Mouse (Mus musculus) urinary bladder, postnatal 36 days (tissue): ENCODE measurements at regions not wholly inside any gene's neighbourhood (a gene's known extent, or its start where the extent isn't known, plus 50 kb on each side); places are given as distances from the start of the nearest gene placed in this dataset.
A peak's percentile ranks its signal among the peaks of the same experiment; 100 is the strongest.
"Not testable (repeated sequence)": the region's sequence is repeated elsewhere in the genome, so short reads cannot be mapped to it uniquely, and the experiment has no call there.

Experiments used
- DNase-seq, 2 experiments: peaks; one replicate each; pipeline ENCODE4 v3.0.0; 2022; ENCODE audit warnings: low spot score in 2 of 2, mixed read lengths in 1 of 2

DNA sequence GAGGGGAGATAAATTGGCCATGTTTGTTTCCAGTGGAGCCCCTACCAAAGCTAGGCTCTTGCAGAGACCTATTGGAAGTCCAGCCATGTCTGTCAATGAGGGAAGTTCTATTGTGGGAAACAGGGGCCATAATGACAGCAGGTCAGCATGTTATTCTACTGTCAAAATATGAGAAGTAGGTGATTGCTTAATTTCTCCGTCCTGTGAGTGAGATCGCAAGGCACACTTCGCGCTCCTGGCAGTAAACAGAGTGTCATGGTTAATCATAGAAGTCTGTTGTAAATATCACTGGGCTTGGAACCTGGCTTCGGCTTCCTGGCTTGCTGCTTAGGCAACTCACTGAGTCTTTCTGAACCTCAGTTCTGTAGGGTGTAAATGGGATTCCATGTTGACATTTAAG lies 72.5 kb upstream of the Ccdc122 start:
- DNase-seq: no peak

DNA sequence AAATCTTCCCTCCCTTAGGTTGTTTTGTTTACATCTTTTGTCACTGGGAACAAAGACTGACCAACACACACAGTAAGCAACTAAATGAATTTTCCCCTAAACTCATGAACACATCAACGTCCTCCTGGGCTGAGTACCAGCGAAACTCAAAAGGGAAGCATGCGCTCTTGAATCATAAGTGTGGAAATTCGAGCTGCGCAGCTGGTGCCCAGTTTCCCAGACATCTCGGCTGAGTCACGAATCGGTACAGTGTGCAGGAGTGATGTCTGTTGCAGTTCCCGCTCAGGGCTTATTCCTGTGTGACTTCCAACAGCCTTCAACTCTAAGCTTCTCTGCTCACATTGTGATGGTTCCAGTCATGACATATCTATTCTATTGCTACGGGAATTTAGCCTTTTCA lies 77.7 kb upstream of the Ccdc122 start:
- no peak for DNase-seq

DNA sequence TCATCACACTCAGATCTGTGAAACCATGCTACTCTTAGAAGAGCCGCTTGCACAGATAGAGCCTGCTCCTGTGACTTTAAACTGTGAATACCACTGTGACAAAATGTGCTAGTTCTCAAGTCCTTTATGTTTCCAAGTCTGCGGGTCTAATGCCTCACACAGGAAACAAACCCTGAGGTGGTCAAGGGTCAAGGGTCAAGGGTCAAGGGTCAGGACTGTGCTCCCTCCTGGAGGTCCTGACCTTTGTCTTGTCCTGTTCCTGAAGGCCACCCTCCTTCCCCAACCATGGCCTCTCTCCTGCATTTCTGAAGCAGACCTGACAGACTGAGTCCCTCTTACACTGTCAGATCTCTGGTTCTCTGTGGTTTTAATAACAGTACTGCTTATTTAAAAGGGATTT lies 79.4 kb upstream of the Ccdc122 start:
- DNase-seq: no peak

DNA sequence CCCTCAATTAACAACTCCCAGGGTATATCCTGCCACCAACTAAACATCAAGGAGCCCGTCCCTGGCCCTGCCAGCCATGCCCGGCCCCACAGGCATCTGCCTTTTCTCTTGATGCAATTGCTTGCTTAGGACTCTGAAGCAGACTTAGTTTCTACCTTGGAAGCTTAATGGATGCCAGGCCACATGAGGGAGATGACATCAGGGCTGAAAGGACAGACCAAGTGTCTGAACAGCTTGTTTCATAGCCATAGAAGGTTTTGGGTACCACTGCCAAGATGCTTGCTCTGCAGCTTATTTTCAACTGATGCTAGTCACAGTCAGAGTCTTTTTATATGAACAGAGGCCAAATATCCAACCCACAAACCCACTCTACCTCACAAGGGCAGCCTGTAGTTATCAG lies 83.4 kb upstream of the Ccdc122 start:
- no peak for DNase-seq

DNA sequence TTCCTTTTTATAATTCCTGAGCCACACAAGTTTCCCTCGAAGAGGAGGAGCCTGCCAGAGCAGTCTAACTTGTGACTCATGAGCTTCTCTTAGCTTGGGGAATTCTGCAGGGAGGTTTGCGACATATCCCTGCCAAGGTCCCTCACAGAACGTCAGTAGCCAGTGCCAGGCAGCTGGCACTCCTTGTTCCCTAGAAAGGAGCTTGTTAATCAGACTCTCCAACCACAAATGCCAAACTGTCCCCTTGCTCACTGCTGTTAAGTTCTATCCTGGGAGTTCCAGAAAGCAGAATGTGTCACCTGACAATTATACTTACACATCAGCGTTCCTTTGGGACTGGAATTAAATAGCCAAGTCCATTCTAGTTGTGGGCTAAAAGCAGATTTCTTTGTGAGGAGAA lies 85.1 kb upstream of the Ccdc122 start:
- peak in 1 of 2 experiments; percentile 53 for DNase-seq

DNA sequence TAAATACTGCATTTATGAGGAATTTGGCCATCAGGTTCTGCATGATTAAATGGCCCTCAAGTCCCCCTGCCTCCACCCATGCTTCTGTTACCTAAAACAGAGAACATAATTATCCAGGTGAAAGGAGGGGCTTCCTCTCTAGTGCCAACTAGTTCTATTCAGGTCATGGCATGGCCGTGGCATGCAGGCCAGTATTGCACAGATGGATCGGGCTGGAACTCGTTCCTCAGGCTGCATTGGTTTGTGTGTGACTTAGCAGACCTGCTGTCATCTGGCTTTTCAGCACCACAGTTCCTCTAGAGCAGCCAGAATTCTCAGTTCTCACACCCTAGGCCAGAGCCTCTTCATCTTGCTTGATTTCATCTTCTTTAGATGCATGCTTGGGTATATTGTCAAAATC lies 87.2 kb upstream of the Ccdc122 start:
- peak; percentile 32 to 35 for DNase-seq

DNA sequence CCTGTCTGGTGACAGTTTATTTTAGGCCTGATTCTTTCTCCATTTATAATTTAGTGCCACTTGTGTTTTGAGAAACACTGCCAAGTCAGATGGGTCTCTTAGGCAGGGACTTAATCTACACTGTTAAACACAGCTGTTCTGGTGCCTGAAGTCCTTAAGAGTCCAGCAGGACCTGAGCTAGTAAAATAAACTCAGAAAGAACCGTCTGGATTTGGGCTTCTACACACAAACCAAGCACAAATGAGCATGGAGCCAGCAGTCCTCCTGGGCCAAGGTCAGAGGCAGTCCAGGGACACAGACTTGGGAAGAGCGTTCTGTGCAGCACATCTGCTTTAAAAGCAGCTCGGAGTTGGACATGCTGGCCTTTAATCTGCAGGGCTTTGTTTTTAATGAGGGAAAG lies 87.6 kb upstream of the Ccdc122 start:
- peak; percentile 46 to 53 for DNase-seq

DNA sequence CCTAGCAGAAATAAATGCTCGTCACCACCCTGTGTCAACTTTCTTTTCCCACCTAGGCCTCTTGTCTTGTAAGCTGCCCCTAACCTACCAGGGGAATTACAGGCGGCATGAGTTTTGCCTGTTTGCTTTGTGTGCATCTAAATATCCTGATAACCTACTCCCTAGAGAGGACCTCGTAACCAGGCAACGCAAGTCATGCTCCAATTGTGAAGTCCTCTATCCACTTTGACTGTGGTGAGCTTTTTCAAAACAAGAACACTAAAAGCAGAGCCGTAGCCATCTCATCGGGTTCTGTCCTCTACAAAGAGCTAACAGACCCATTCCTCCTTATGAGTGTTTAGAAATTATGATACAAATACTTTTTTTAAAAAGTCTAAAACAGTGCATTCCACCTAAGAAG lies 88.1 kb upstream of the Ccdc122 start:
- peak in 1 of 2 experiments; percentile 5 for DNase-seq

DNA sequence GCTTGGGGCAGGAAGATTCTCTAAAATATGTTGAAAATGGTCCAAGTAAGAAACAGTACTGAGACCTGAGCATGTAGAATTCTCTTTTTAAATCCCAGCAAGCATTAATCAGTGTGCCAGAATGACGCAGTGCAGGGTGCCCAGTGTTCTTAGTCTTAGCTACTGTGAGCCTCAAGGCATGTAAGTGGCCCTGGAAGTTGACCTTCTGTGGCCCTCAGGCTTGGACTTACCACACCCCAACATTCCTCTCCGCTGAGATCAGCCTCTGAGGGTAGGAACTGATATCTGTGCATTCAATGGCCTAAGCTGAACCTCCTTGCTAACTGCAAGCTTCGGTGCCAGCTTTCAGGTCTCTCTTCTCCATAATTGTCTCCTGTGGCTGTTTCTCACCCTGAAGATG lies 89.4 kb upstream of the Ccdc122 start:
- peak in 1 of 2 experiments; percentile 4 for DNase-seq

DNA sequence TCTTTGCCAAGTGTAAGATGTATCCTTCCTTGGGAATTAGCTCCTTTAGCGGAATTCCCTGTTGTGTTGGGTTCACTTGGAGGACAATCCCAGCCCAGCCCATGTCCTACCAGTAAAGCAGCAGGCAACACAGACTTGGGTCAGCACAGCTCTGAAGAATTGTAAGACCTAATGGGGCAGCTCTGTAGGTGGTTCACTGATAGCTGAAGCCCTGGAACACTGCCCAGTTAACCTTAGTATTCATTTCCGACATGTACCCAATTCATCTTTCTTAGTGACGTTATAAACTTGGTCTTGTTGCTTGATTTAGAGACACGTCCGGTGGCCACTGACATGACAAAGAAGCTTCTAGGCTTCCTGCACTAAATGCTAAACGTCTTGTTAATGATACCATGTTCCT lies 90.9 kb upstream of the Ccdc122 start:
- DNase-seq: no peak

DNA sequence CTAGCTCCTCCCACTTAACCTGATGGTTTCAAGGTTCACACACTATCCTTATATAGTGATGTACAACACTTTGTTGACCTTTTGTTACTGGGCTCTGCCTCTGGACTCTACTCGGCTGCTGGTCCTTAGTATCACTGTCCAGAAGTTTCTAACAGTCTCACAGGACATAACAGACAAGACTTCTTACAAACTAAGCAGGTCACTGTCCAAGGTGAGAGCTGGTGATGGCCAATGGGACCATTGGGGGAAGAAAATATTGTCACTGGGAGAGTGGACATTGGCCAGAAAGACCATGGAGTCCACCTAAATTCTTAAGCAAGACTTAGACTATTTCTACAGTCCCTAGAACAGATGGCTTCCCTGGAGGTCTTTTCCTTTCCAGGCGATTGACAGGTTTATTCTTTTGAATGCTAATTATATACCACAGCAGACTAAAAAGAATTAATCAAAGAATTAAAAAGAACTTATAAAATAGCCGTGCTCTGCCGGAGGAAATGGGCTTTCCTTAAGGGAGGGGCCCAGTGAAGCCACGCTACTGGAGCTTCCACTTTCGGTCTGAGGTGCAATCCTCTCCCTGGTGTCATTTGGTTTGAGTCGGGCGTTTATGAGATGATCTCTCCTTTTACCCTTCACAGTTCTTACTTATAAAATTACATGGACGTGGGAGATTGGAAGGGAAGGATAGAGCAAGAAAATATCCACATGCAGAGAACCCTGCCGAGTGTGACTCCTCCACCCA lies 94.9 kb upstream of the Ccdc122 start:
- DNase-seq: no peak

DNA sequence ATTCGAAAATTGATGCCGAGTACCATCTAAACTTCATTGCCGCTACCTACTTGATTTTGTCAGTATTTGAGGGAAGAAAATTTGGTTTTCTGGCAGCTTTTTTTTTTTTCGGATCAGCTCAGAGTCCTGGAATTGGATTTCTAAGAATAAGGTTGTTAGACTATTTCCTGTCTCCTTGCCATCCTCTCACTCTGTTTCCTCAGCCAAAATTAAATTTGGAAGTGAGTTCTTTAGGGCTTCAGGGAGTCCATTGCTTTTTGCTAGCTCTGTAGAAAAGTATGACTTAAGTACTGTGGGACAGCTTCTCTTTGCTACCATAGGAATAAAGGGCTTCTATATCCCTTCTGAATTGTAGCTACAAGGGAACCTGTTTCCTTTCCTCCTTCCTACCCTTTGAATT lies 96.1 kb upstream of the Ccdc122 start:
- no peak for DNase-seq

DNA sequence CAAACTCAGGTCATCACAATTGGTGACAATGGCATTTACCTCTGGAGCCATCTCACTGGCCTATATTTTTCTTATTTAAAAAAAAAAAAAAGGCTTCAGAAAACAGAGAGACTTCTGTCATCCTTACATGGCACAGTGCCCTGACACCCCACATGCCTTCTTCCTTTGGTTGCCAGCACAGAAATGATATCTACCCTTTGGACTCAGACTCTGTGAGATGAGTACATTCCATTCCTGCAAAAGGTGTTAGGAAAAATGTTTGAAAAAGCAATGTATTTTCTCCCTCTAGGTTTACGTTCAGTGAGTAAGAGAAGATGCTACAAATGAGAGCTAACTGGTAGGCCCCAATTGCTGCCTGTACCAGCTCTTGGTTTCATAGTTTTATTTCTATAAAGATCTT lies 99.9 kb upstream of the Ccdc122 start:
- DNase-seq: no peak

DNA sequence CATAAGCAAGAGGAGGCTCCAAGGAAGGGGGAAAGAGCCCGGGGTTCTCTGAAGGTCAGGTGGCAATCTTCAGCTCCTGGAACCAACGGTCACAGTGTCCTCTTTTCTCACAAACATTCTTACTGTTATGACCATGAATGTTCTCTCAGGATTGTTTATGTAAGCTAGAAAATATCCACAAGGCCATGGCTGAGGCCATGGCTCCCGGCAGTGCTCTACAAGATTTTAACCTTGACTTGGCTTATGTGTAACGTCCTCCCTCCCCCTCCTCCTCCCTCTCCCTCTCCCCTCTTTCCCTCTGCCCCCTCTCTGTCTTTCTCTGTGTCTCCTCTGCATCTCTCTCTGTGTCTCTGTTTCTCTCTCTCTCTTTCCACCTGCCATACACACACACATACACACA lies 100.5 kb upstream of the Ccdc122 start:
- not testable (repeated sequence) for DNase-seq

DNA sequence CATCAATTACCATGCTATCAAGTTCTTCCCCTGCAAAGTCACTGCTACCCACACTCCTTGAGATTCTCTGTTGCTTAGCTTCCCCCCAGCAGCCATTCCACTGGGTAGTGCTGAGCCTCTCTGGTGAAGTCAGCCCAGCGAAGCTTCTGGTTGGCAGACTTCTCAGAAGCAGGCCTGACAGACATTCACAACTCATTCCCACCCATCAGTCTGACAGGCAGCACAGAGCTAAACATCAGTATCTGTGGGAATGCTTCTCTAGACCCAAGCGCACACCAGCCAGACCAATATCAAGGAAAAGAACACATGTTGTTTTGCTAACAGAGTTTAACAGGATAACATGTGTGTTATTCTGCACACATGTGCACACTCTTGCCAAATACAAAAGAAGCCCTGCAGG lies 101.1 kb upstream of the Ccdc122 start:
- no peak for DNase-seq

DNA sequence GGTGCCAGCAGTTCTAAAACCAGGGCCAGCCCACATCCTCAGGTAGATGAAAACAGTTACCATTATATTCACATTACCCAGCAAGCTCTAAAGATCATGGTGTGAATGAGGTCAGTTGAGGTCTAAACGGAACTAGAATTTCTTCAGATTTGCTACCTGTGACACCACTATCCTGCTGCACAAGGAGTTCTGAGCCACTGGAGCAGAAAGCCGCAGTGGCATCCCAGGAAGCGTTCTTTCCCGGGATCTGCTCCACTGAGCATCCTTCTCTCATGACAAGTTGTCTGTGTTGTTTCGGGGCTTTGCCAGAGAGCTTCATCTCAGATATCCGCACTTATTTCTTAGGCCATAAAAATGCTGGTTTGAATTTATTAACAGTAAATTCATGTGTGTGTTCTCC lies 103.7 kb upstream of the Ccdc122 start:
- DNase-seq: no peak

DNA sequence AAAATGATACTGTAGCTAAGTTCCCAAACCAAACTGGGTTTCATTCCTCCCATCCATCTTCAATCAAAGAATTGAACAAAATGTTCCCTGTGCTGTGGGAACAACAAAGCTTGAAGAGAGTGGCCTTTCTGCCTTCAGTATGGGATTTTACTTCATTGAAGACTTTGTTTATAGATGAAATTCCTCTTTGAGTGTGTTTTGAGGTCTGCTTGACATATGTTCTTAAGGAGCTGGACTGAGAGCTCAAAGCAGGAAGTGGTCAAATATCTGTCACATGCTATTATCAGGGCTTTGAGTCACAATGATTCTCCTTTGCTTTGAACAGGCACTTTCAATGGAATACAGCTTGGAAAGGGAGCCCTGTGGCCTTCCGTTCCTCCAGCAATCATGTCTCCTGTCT lies 105.2 kb upstream of the Ccdc122 start:
- no peak for DNase-seq

DNA sequence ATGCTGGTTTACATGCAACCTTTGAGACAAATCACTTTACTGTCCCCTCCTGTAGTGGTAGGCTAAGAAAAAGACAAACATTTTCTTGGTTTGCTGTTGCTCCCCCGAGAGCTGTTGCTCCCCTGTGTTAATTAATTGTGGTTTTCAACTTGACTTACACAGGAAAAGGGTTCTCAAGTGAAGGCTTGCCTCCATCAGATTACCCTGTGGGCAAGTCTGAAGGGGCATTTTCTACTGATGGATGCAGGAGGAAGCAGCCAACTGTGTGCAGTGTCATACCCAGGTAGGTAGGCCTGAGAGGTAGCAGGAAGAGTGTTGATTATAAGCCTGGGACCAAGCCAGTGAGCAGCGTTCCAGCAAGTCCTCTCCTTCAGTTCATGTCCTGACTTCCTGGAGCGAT lies 107.0 kb upstream of the Ccdc122 start:
- no peak for DNase-seq

DNA sequence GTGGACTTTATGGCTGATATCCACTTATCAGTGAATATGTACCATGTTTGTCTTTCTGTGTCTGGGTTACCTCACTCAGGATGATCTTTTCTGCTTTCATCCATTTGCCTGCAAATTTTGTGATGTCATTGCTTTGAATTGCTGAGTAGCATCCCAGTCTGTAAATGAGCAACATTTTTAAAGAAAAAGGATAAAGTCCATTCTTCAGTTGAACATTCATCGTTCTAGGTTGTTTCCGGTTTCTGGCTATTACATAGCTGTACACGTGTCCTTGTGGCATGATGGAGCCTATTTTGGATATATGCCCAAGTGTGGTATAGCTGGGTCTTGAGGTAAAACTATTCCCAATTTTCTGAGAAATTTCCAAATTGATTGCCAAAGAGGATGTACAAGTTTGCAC lies 107.9 kb upstream of the Ccdc122 start:
- DNase-seq: no peak

DNA sequence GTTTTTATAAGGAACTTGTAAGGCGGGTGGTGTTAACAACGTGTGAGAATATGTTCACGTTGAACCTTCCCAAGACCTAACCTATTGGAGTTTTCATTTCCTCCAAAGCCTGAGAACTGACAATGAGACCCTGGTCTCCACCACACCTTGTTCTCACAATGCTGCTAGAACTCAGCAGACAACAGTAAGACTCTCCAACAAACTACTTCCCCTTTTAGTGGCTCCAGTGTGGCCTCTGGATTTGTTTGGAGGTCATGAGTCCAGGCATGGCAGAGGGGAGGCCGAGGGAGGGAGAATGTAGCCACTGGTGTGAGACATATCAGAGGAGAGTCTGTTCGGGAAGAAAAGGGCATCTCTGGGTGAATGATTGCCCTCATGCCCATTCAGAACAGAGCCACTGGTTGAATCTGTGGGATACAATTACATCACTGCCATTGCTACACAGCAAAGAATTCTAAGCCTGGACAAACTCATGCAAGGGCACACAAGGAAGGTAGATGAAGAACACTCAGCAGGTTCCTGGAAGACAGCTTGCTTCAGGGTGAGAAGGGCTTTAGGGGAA lies 109.2 kb upstream of the Ccdc122 start:
- no peak for DNase-seq

DNA sequence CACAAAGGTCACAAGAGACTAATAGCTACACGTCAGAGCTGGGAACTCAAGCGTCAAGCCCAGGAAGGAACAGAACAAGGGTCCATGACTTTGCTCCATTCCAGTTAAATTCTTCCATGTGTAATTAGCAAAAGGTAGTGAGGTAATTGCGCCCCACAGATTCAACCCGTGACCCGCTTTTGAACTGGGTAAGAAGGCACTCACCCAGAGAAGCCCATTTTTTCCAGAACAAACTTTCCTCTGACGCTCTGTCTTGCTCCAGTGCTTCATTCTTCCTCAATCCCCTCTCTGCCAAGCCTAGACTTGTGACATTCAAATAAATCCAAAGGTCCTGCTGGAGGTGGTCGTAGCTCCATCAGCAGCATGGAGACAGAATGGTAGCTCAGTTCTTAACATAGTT lies 110.2 kb upstream of the Ccdc122 start:
- DNase-seq: no peak

DNA sequence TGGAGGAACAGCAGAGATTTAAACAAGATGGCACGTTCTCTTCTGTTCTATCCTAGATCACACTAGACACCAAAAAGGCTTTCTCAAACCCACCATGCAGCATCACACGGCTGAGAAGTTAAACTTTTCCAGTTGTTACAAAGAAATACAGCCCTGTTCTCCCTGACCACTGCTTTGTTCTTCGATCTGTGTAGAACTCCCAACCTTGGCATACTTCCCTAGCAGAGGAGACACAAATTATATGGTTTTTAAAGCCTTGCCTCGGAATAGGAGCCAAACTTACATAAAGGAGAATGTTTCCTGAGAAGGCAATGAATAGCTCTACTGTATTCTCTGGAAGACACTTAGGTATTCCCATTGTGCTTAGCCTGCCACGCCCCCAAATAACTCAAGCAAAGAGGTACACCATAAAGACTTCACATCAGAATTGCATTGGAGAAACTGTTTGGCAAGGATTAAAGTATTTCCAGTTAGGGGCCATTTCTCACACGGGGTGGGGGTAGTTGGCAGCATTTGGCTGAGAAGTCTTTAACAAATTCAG lies 114.1 kb upstream of the Ccdc122 start:
- DNase-seq: no peak

DNA sequence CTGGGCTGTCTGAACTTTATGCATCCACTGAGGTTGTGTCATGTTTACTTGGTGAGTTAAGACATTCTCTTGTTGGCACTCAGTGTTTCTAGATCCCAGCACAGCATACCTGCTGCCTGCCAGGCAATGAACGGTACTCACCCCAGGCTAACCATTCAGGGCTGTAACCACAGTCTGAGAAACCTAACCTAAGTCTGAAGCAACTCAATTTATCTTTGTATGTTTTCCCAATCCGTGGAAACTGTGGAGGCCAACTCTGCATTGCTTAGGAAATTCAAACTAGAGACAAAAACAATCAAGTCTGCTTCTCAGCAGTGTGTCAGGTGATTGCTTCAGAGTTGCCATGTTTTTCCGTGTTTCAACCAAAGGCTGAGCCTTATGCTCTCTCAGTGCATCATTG lies 118.5 kb upstream of the Ccdc122 start:
- no peak for DNase-seq
